Mouse (Mus musculus): ENCODE results near the gene Nln. TPM values are rescaled to one million over a fixed set of nuclear protein-coding genes. Genes with fewer than 3 reads are reported as not detected.
A peak's percentile ranks its signal among the peaks of the same experiment; 100 is the strongest.

Nln gene
- 23.2 and 25.2 TPM in 2 replicates for polyA plus RNA-seq (2014; fragmentation: Nextera tagmentation; extraction: Ambion mirVana)

DNA sequence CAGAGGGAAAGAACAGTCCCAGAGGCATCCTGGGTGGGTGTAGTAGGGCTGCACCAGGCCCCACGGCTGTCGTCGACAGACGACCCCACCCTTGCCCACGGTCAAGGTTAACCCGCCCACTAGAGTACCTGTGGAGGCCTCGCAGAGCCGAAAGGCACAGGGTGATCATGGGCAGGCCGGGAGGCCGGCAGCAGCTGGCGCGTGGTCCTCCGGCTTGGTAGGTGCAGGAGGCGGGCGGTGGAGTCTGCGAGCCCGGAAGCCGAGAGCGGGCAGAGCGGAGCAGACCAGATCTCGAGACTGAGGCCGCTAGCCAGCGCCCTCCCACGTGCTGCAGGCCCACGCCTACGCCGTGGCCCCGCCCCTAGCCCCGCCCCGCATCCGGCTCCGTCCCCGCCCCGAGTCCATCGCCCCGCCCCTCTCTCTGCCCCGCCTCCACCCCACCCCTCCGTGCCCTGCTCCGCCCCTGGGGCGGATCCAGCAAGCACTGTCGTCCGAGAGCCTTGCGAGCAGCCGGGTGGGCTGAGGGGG, at the start of gene Nln, which contains the start of gene Sgtb:
TSS of gene Nln (minus strand) at position 327 of the 528 bp plus-strand sequence.
TSS of gene Sgtb (plus strand) at position 454 of the 528 bp plus-strand sequence.
- Histone ChIP-seq H3K36me3 (ENCODE audit: control insufficient read depth, insufficient read depth, low read length) (no peaks in the 10 kb centered on the region), H3K9ac (ENCODE audit: low read length) (peak within 1 kb of the TSS; percentile 74), H3K27ac (ENCODE audit: low read depth, low read length) (peak within 1 kb of the TSS; percentile 42), H3K4me2 (ENCODE audit: low read depth) (peak within 1 kb of the TSS; percentile 98), H3K4me3 (ENCODE audit: low read depth, low read length) (peak within 1 kb of the TSS; percentile 64), H3K9me3 (ENCODE audit: control insufficient read depth, low read length) (no peaks in the 10 kb centered on the region), H3K27me3 (ENCODE audit: control insufficient read depth, insufficient read depth, low read length) (no peaks in the 10 kb centered on the region), H3K4me1 (ENCODE audit: control insufficient read depth, insufficient read depth, low read length) (peaks cover 7% of the 10 kb centered on the region; the same call in 1 of the 2 replicates)
- peak; percentile 97 for ATAC-seq (ENCODE audit: insufficient read depth, low FRiP score, low TSS enrichment)
- WGBS, result 0% methylated on average over 33 of the region's 44 CpGs
- DNase-seq (ENCODE audit: low spot score), result peak; percentile 92

DNA sequence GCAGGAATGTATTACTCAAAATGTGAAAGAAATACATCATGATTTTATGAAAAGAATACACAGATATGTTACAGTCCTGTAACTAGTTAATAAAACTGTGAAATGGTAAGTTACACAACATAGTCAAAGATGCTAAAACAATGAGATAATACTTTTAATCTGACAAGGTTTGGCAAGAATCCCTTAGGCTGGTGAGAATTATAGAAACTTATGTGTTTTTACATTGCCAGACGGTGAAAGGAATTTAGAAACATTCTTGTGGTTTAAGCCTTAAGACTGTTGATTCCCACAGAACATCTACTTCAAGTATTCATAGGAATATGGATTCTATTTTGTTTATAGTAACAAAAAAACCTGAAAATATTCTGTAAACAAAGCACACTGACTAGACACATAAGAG, 46.3 kb upstream of the Nln start:
- H3K4me2 ChIP-seq (ENCODE audit: low read depth), result no peak overlapping the region
- no peaks in the 10 kb centered on the region for H3K27me3 ChIP-seq (ENCODE audit: control insufficient read depth, insufficient read depth, low read length)
- WGBS, result 86% methylated on average over 1 of the region's 1 CpGs
- H3K9ac ChIP-seq (ENCODE audit: low read length), result no peak overlapping the region
- H3K4me3 ChIP-seq (ENCODE audit: low read depth, low read length), result no peak overlapping the region
- ATAC-seq (ENCODE audit: insufficient read depth, low FRiP score, low TSS enrichment), result no peak
- H3K36me3 ChIP-seq (ENCODE audit: control insufficient read depth, insufficient read depth, low read length), result no peaks in the 10 kb centered on the region
- H3K27ac ChIP-seq (ENCODE audit: low read depth, low read length), result no peak overlapping the region
- DNase-seq (ENCODE audit: low spot score), result no peak
- no peaks in the 10 kb centered on the region for H3K4me1 ChIP-seq (ENCODE audit: control insufficient read depth, insufficient read depth, low read length)
- H3K9me3 ChIP-seq (ENCODE audit: control insufficient read depth, low read length), result no peaks in the 10 kb centered on the region

DNA sequence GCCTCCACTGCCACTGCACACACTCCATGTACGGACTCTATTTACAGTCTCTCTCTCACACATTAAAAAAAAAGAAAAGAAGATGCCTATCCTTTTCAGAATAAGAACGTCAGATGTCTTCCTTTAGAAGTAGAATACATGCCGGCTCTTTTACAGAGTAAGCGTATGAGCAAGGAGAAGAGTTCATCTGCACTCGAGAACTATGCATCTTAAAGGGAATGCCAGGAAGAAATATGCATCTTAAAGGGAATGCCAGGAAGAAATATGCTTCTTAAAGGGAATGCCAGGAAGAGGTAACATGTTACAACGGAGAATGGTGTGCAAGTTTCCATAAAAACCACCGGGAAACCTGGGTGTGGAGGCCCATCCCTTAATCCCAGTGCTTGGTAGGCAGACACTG, 45.7 kb upstream of the Nln start:
- no peak for ATAC-seq (ENCODE audit: insufficient read depth, low FRiP score, low TSS enrichment)
- H3K36me3 ChIP-seq (ENCODE audit: control insufficient read depth, insufficient read depth, low read length), result no peaks in the 10 kb centered on the region
- 92% methylated on average over 7 of the region's 7 CpGs for WGBS

DNA sequence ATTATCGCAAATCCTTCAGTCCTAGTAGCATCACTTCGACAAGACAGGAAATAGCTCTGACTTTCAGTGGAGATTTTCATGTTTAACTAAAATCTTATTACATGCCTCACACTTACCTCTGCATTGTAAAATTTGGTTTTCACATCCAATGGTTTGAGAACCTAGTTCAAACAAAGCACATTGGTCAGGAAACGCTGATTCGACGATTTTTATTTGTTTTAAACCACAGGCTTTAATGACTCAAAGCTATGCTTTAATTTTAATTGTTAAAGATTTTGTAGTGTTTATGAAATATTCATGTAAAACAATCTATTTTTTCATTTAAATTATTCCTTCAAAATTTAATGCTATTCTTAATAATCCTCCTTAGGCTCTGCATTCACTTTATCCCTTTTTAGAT, 44.8 kb upstream of the Nln start:
- Histone ChIP-seq H3K27me3 (ENCODE audit: control insufficient read depth, insufficient read depth, low read length) (no peaks in the 10 kb centered on the region), H3K4me3 (ENCODE audit: low read depth, low read length) (no peak overlapping the region), H3K36me3 (ENCODE audit: control insufficient read depth, insufficient read depth, low read length) (peaks cover 2% of the 10 kb centered on the region; the same call in 1 of the 2 replicates), H3K9me3 (ENCODE audit: control insufficient read depth, low read length) (no peaks in the 10 kb centered on the region), H3K4me1 (ENCODE audit: control insufficient read depth, insufficient read depth, low read length) (no peaks in the 10 kb centered on the region), H3K27ac (ENCODE audit: low read depth, low read length) (no peak overlapping the region), H3K9ac (ENCODE audit: low read length) (no peak overlapping the region), H3K4me2 (ENCODE audit: low read depth) (no peak overlapping the region)
- DNase-seq (ENCODE audit: low spot score), result no peak
- 94% methylated on average over 5 of the region's 5 CpGs for WGBS
- ATAC-seq (ENCODE audit: insufficient read depth, low FRiP score, low TSS enrichment), result no peak

More for the DNA sequence above, 45.7 kb upstream of the Nln start:
- Histone ChIP-seq H3K27ac (ENCODE audit: low read depth, low read length) (no peak overlapping the region), H3K4me1 (ENCODE audit: control insufficient read depth, insufficient read depth, low read length) (no peaks in the 10 kb centered on the region), H3K27me3 (ENCODE audit: control insufficient read depth, insufficient read depth, low read length) (no peaks in the 10 kb centered on the region), H3K4me3 (ENCODE audit: low read depth, low read length) (no peak overlapping the region), H3K9me3 (ENCODE audit: control insufficient read depth, low read length) (no peaks in the 10 kb centered on the region), H3K9ac (ENCODE audit: low read length) (no peak overlapping the region), H3K4me2 (ENCODE audit: low read depth) (no peak overlapping the region)
- DNase-seq (ENCODE audit: low spot score), result no peak

DNA sequence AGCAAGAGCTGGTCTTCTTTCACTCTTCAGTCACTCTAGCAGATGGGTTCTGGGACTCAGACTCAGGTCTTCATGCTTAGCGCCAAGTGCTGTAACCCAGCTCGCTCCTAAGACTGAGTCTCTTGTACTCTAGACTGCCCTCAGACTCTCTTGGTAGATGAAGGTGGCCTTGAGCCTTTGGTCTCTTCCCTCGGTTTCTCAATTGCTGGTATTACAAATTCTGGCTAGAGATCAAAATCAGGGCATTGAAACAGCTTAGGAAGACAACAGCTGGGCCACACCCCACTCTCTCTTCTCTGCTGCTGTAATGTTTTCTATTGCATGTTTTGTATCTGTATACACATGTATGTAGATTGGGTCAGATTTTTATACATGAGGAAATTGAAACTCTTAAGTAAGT, 36.2 kb upstream of the Nln start:
- H3K9ac ChIP-seq (ENCODE audit: low read length), result no peak overlapping the region
- H3K27me3 ChIP-seq (ENCODE audit: control insufficient read depth, insufficient read depth, low read length), result no peaks in the 10 kb centered on the region
- H3K27ac ChIP-seq (ENCODE audit: low read depth, low read length), result no peak overlapping the region
- H3K36me3 ChIP-seq (ENCODE audit: control insufficient read depth, insufficient read depth, low read length), result peaks cover 12% of the 10 kb centered on the region
- H3K4me1 ChIP-seq (ENCODE audit: control insufficient read depth, insufficient read depth, low read length), result no peaks in the 10 kb centered on the region
- no peak overlapping the region for H3K4me3 ChIP-seq (ENCODE audit: low read depth, low read length)
- WGBS, result 91% methylated on average over 3 of the region's 3 CpGs
- no peak overlapping the region for H3K4me2 ChIP-seq (ENCODE audit: low read depth)
- ATAC-seq (ENCODE audit: insufficient read depth, low FRiP score, low TSS enrichment) (no peak), DNase-seq (ENCODE audit: low spot score) (no peak)
- H3K9me3 ChIP-seq (ENCODE audit: control insufficient read depth, low read length), result no peaks in the 10 kb centered on the region

DNA sequence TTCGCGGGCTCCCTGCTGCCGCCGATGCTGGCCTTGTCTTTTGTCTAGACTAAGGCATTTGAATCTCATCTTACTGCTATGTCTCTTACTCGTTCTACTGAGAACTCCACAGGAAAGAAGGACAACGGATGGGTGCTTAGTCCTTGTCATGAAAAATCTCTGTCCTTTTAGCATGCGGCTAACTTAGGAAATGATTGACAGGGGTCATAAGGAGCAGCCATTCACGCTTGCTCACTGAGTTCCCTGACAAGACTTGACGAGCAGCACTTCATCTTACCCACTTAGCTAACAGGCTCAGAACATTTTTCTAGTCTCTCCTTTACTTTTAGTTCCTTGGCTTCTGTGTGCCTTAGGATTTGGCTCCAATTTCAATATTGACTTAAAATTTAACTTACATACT, 35.5 kb upstream of the Nln start:
- Histone ChIP-seq H3K4me1 (ENCODE audit: control insufficient read depth, insufficient read depth, low read length) (no peaks in the 10 kb centered on the region), H3K4me2 (ENCODE audit: low read depth) (no peak overlapping the region), H3K27me3 (ENCODE audit: control insufficient read depth, insufficient read depth, low read length) (no peaks in the 10 kb centered on the region), H3K9me3 (ENCODE audit: control insufficient read depth, low read length) (no peaks in the 10 kb centered on the region), H3K9ac (ENCODE audit: low read length) (no peak overlapping the region), H3K27ac (ENCODE audit: low read depth, low read length) (no peak overlapping the region), H3K36me3 (ENCODE audit: control insufficient read depth, insufficient read depth, low read length) (peaks cover 12% of the 10 kb centered on the region), H3K4me3 (ENCODE audit: low read depth, low read length) (no peak overlapping the region)
- ATAC-seq (ENCODE audit: insufficient read depth, low FRiP score, low TSS enrichment) (no peak), DNase-seq (ENCODE audit: low spot score) (no peak)
- WGBS, result 88% methylated on average over 9 of the region's 9 CpGs

DNA sequence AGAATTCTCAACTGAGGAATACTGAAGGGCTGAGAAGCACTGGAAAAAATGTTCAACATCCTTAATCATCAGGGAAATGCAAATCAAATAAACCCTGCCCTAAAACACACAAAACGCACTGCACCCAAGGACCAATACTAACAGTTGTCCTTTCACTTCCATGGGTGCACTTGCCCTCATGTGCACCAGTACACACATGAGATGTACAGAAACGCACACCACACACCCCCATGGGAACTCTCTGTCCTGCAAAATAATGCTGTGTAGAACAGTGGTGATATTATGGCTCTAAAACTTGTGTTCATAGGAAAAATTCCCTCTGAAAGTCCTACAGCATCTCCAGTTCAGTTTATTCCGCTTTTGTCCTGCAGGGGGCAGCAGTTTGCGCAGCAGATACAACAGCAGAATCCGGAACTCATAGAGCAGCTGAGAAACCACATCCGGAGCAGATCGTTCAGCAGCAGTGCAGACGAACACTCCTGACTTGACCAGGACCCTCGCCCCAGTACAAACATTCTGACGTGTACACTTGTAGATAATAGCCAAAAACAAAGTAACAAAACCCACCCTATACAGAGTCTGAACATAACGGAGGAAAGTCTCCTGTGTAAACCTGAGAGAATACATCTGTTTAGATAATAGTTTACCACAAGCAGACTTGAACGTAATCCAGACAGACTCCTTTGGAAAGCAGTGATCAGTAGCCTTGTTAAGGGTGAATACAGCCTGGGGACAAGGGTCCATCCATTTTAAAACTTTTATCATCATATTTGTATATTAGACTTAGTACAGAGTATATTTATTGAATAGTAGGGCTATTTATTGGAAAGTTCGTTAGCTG, 30.2 kb upstream of the Nln start:
- peak; percentile 70; the same call in 1 of the 2 replicates for ATAC-seq (ENCODE audit: insufficient read depth, low FRiP score, low TSS enrichment)

DNA sequence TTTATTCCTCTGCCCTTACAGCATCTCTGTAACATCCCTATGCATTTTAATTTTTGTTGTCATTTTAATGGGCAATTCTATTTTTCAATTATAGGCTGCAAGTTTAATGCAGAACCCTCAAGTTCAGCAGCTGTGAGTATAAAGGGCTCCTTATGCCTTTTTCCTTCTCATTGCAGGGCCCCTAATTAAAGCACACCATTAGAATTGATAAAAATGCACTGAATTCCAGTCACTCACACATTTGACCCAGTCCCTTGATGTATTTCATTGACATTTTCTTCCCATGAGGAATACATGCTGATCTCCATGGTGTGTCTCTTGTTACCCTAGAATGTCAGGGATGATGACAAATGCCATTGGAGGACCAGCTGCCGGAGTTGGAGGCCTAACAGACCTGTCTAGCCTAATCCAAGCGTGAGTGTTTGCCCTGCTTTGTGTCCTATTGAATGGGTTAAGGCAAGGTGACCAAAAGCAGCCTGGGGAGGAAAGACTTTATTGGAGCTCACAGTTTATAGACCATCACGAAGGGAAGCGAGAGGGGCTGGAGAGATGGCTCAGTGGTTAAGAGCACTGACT, 25.2 kb upstream of the Nln start:
- Histone ChIP-seq H3K4me3 (ENCODE audit: low read depth, low read length) (no peak overlapping the region), H3K4me2 (ENCODE audit: low read depth) (no peak overlapping the region), H3K27ac (ENCODE audit: low read depth, low read length) (no peak overlapping the region), H3K36me3 (ENCODE audit: control insufficient read depth, insufficient read depth, low read length) (no peaks in the 10 kb centered on the region; the same call in 1 of the 2 replicates), H3K27me3 (ENCODE audit: control insufficient read depth, insufficient read depth, low read length) (no peaks in the 10 kb centered on the region), H3K9me3 (ENCODE audit: control insufficient read depth, low read length) (no peaks in the 10 kb centered on the region), H3K4me1 (ENCODE audit: control insufficient read depth, insufficient read depth, low read length) (no peaks in the 10 kb centered on the region), H3K9ac (ENCODE audit: low read length) (no peak overlapping the region)
- 75% methylated on average over 4 of the region's 4 CpGs for WGBS
- ATAC-seq (ENCODE audit: insufficient read depth, low FRiP score, low TSS enrichment) (no peak), DNase-seq (ENCODE audit: low spot score) (no peak)

More for the DNA sequence above, 30.2 kb upstream of the Nln start:
- DNase-seq (ENCODE audit: low spot score), result peak; percentile 75
- Histone ChIP-seq H3K4me3 (ENCODE audit: low read depth, low read length) (no peak overlapping the region), H3K36me3 (ENCODE audit: control insufficient read depth, insufficient read depth, low read length) (peaks cover 4% of the 10 kb centered on the region; the same call in 1 of the 2 replicates), H3K27ac (ENCODE audit: low read depth, low read length) (no peak overlapping the region), H3K9ac (ENCODE audit: low read length) (no peak overlapping the region), H3K9me3 (ENCODE audit: control insufficient read depth, low read length) (no peaks in the 10 kb centered on the region), H3K4me1 (ENCODE audit: control insufficient read depth, insufficient read depth, low read length) (no peaks in the 10 kb centered on the region), H3K4me2 (ENCODE audit: low read depth) (no peak overlapping the region), H3K27me3 (ENCODE audit: control insufficient read depth, insufficient read depth, low read length) (no peaks in the 10 kb centered on the region)
- WGBS, result 46% methylated on average over 13 of the region's 13 CpGs
